ENCODE assay signal across 18 mouse cellular contexts in the genomic region with DNA sequence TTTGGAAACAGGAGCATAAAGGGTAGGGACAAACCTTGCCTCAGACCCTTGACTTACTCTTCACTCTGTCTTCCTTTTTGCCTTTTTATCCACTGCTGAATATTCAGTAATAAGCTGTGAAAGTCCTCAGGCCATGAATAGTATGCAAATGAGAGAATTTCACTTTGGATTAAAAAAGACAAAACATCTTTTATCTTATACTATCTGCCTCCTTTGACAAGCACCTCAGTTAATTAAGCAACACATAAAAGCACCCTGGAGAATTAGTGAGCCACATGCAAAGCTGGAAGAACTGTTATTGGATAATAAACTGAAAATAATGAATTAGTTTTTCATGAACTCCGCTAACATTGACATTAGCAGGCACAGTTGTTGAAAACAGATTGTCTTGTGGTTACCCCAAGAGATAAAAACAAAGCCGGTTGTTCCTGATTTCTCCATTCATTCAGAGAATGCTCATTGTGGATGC. TPM values are rescaled to one million over a fixed set of nuclear protein-coding genes. Genes with fewer than 3 reads are reported as not detected.
DNase-seq lines count a peak whose midpoint lies in the region; ATAC-seq and TF ChIP-seq lines count a peak whose summit lies in the region.
"Had no signal": no experiment of that assay in that cellular context is flagged by ENCODE, and none has a peak within 500 bp of the region (broad histone marks: within the 10 kb centered on the region; RNA-seq: fewer than 3 reads in every experiment).

No protein-coding gene starts in this region.

- H3K9ac ChIP-seq in hindbrain, embryonic 14.5 days, result no peak overlapping the region
- H3K9ac ChIP-seq in neural tube, embryonic 13.5 days, result no peak overlapping the region
- H3K9ac ChIP-seq: limb, embryonic 12.5 days; liver, embryonic 13.5 days had no signal

- peaks cover 3% of the 10 kb centered on the region; the same call in 1 of the 2 replicates for H3K4me1 ChIP-seq in hindbrain, embryonic 14.5 days (replicated peaks; ENCODE audit: control insufficient read depth, insufficient read depth, low read length)
- H3K4me1 ChIP-seq in neural tube, embryonic 13.5 days (replicated peaks), result peaks cover 14% of the 10 kb centered on the region
- H3K4me1 ChIP-seq: limb, embryonic 12.5 days; liver, embryonic 13.5 days had no signal

- H3K27me3 ChIP-seq in hindbrain, embryonic 14.5 days (ENCODE audit: control insufficient read depth, insufficient read depth, low read length), result no peaks in the 10 kb centered on the region
- H3K27me3 ChIP-seq in neural tube, embryonic 13.5 days, result no peaks in the 10 kb centered on the region
- H3K27me3 ChIP-seq: CH12.LX; limb, embryonic 12.5 days; liver, embryonic 13.5 days had no signal

- no peak for TF ChIP-seq POLR2A in brain, embryonic 14.5 days (IDR thresholded peaks at IDR 0.05; ENCODE audit: borderline replicate concordance, extremely low read depth, insufficient read depth, insufficient read length, poor library complexity, severe bottlenecking)

- 22% methylated on average over 2 of the region's 2 CpGs for WGBS in hindbrain, embryonic 14.5 days
- 19% methylated on average over 2 of the region's 2 CpGs for WGBS in neural tube, embryonic 13.5 days

- H3K36me3 ChIP-seq in hindbrain, embryonic 14.5 days (replicated peaks; ENCODE audit: control insufficient read depth, insufficient read depth), result no peaks in the 10 kb centered on the region
- no peaks in the 10 kb centered on the region for H3K36me3 ChIP-seq in neural tube, embryonic 13.5 days
- H3K36me3 ChIP-seq: limb, embryonic 12.5 days; liver, embryonic 13.5 days had no signal

- H3K9me3 ChIP-seq in hindbrain, embryonic 14.5 days (ENCODE audit: control insufficient read depth, low read length), result no peaks in the 10 kb centered on the region
- no peaks in the 10 kb centered on the region for H3K9me3 ChIP-seq in neural tube, embryonic 13.5 days
- H3K9me3 ChIP-seq: limb, embryonic 12.5 days; liver, embryonic 13.5 days had no signal

- peak overlapping the region; percentile 9 for H3K27ac ChIP-seq in gastrocnemius, adult 2 months
- H3K27ac ChIP-seq in hindbrain, embryonic 14.5 days, result no peak overlapping the region
- no peak overlapping the region for H3K27ac ChIP-seq in neural tube, embryonic 13.5 days (replicated peaks)
- H3K27ac ChIP-seq: limb, embryonic 12.5 days; liver, embryonic 13.5 days had no signal

- H3K4me2 ChIP-seq in hindbrain, embryonic 14.5 days (replicated peaks), result no peak overlapping the region
- H3K4me2 ChIP-seq in neural tube, embryonic 13.5 days, result no peak overlapping the region
- H3K4me2 ChIP-seq: limb, embryonic 12.5 days; liver, embryonic 13.5 days had no signal

- H3K4me3 ChIP-seq in gastrocnemius, adult 2 months, result no peak overlapping the region
- H3K4me3 ChIP-seq in hindbrain, embryonic 14.5 days (replicated peaks; ENCODE audit: low read length), result no peak overlapping the region
- no peak overlapping the region for H3K4me3 ChIP-seq in neural tube, embryonic 13.5 days
- H3K4me3 ChIP-seq: limb, embryonic 12.5 days; liver, embryonic 13.5 days had no signal

- no peak for TF ChIP-seq CTCF in gastrocnemius, adult 2 months (IDR thresholded peaks at IDR 0.05)
- no peak for TF ChIP-seq CTCF in brain, embryonic 14.5 days (IDR thresholded peaks at IDR 0.05; ENCODE audit: borderline replicate concordance, extremely low read depth, insufficient read depth, insufficient read length)

- intact Hi-C loops in gastrocnemius, adult 2 months (cut with DNase I), result no loop called here

- ATAC-seq in hindbrain, embryonic 14.5 days (ENCODE audit: low FRiP score), result peak; percentile 60; the same call in 1 of the 2 replicates
- ATAC-seq in neural tube, embryonic 13.5 days (ENCODE audit: low read depth), result peak; percentile 77

- DNase-seq in gastrocnemius, adult 2 months, result no peak
- no peak for DNase-seq in gastrocnemius, postnatal 4 days (ENCODE audit: low spot score in 2 of 2)
- peak; percentile 71 for DNase-seq in brain, embryonic 14.5 days (ENCODE audit: low read depth)
- no peak for DNase-seq in hindbrain, embryonic 14.5 days (ENCODE audit: low spot score)
- DNase-seq in right cerebral cortex, adult 18-20 months, result no peak
- DNase-seq in urinary bladder, postnatal 25 days (ENCODE audit: low spot score), result no peak
- DNase-seq: adrenal gland, postnatal 36 days; cerebellum, adult 18-20 months; cerebellum, postnatal 25 days; embryo, embryonic 11 days; gastrocnemius, postnatal 36 days; kidney, adult 2 months; kidney, postnatal 10 days; liver, embryonic 13.5 days; thymus, postnatal 25 days had no signal

RNA-seq across cellular contexts. Expression of gene Sema3c, which starts 8.0 kb away (rescaled TPM):
- 10 to 100 TPM; 48.1 to 59.1 TPM for total RNA-seq in gastrocnemius, adult 2 months (2021)
- 100 to 1,000 TPM; 165 to 183 TPM for total RNA-seq in gastrocnemius, postnatal 4 days (2021)
- 8.8 and 11.1 TPM in 2 replicates for polyA plus RNA-seq in brain, embryonic 14.5 days (2012; rRNA removed)
- 22.0 and 25.8 TPM in 2 replicates for polyA plus RNA-seq in hindbrain, embryonic 14.5 days (2014; fragmentation: Nextera tagmentation; extraction: Ambion mirVana)
- polyA plus RNA-seq in neural tube, embryonic 13.5 days (2015; fragmentation: Nextera tagmentation; extraction: Ambion mirVana), result 30.3 and 31.7 TPM in 2 replicates
- total RNA-seq: CH12.LX had no signal
